Mouse (Mus musculus) E14TG2a.4 (cell line): ENCODE data around the gene Adam1a.

ENCODE experiments used
- H3K27me3 ChIP-seq: 2 replicates; pipeline ENCODE4 v1.6.1; 2014; ENCODE audit warnings: low read length, control low read depth; ENCODE audit not compliant: insufficient read depth
- H3K36me3 ChIP-seq: 2 replicates; pipeline ENCODE4 v1.6.1; 2014; ENCODE audit warnings: low read length, control low read depth; ENCODE audit not compliant: insufficient read depth
- H3K4me1 ChIP-seq: replicated peaks from 2 replicates; pipeline ENCODE4 v1.6.1; 2014; ENCODE audit warnings: low read depth, low read length, control low read depth
- H3K4me3 ChIP-seq: replicated peaks from 2 replicates; pipeline ENCODE4 v1.5.1; 2014; ENCODE audit warnings: mild to moderate bottlenecking, low read length
- H3K9me3 ChIP-seq: 2 replicates; pipeline ENCODE4 v1.6.1; 2014; ENCODE audit warnings: low read length, control low read depth
- CTCF ChIP-seq: conservative IDR thresholded peaks from 2 replicates; pipeline ENCODE4 v1.5.1; 2014; ENCODE audit warnings: low read length
- NANOG ChIP-seq: IDR thresholded peaks from 2 replicates; pipeline ENCODE4 v1.6.1; 2014; ENCODE audit warnings: borderline replicate concordance, low read length, mixed read lengths
- POU5F1 ChIP-seq: IDR thresholded peaks from 2 replicates; pipeline ENCODE4 v1.6.1; 2014; ENCODE audit warnings: low read length, borderline replicate concordance

Gene Adam1a

DNA sequence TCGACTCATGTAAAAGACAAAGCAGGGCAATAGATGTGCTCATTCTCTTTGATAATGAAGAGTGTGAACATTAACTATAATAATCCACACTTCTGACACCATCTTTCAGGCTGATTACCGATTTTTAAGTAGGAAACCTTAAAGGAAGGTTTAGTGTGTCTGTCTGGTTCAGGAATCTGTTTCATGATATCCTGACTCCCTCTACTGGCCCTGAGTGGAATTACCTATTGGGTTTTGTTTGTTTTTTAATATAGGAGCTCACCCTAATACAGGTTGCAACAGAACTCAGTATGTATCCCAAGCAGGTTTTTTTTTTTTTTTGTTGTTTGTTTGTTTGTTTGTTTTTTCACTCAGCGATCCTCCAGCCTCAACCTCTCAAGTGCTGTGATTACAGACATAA is 67.6 kb downstream of the Adam1a start:
- no peaks in the 10 kb centered on the region for H3K36me3 ChIP-seq
- no peak for TF ChIP-seq POU5F1
- TF ChIP-seq NANOG, result no peak
- peak; percentile 80 for TF ChIP-seq CTCF
- H3K4me1 ChIP-seq, result peaks cover 13% of the 10 kb centered on the region; the same call in 1 of the 2 replicates
- no peaks in the 10 kb centered on the region for H3K27me3 ChIP-seq
- H3K9me3 ChIP-seq, result no peaks in the 10 kb centered on the region
- H3K4me3 ChIP-seq, result no peak overlapping the region

DNA sequence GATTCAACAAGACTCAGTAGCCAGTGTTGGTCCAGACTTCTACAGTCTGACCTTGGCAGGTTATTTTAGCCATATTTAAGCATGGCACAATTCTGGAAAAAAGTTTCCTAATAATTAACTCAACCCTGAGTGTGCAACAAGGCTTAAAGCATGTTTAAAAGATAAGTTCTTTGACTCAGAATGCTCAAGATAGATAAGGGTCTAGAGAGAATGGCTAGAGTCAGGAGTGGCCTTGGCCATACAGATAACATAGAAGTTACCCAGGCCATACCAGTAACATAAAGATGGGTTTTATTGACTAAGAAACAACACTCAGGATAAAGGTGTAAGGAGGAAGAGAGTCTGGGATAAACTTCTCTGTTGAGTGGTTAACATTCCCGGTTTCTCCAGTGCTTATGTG is 69.2 kb downstream of the Adam1a start:
- H3K4me1 ChIP-seq, result peaks cover 15% of the 10 kb centered on the region
- no peaks in the 10 kb centered on the region for H3K36me3 ChIP-seq
- H3K9me3 ChIP-seq, result no peaks in the 10 kb centered on the region
- no peaks in the 10 kb centered on the region for H3K27me3 ChIP-seq
- no peak for TF ChIP-seq POU5F1
- H3K4me3 ChIP-seq, result no peak overlapping the region

DNA sequence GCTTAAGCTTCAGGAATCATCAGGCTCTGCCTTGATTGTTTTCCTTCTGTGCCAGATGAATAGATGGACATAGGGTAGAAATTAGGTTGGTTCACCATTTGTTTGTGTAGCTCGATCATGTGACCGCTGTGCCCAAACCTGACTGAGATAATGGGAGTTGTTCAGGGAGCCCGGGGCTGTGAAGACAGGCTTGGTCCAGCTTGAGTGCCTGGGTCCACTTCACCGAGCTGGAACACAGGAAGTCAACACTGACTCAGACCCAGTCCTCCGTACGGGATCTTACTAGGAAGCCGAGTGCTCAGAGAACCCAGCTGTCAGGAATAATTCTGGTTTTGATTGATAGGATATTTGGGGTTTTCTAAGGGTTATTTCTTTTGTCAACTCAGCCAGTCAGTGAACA is 70.7 kb downstream of the Adam1a start:
- Histone ChIP-seq H3K27me3 (no peaks in the 10 kb centered on the region), H3K9me3 (no peaks in the 10 kb centered on the region), H3K4me3 (no peak overlapping the region), H3K4me1 (peaks cover 15% of the 10 kb centered on the region), H3K36me3 (no peaks in the 10 kb centered on the region)
- TF ChIP-seq NANOG (no peak), POU5F1 (no peak), CTCF (no peak)

- H3K27me3 ChIP-seq, result no peaks in the 10 kb centered on the region
- H3K36me3 ChIP-seq, result no peaks in the 10 kb centered on the region
- no peak for TF ChIP-seq NANOG
- TF ChIP-seq CTCF, result no peak
- no peak for TF ChIP-seq POU5F1
- H3K4me3 ChIP-seq, result peak overlapping the region; percentile 80
- H3K4me1 ChIP-seq, result peaks cover 15% of the 10 kb centered on the region
- H3K9me3 ChIP-seq, result no peaks in the 10 kb centered on the region
Observed at GRCm38 (mm10) chr5:121472411-121472810, 72.9 kb downstream of the Adam1a start.

DNA sequence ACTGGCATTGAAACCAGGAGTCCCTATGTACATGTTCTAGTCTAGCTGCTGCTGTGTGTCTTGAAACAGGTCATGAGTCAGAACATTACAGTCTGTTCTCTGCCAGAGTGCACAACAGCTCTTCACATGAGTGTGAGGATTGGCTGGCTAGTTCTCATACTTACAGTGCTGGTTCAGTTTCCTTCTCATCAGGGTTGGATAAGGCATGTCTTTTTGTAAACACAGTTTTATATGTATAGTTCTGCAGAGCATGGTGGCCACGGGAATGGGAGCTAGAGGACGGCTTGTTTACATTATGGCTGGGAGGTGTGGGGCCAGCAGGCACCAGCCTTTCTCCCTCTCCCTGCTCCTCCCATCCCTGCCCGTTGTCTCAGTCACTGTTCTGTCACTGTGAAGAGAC is 75.7 kb downstream of the Adam1a start:
- no peaks in the 10 kb centered on the region for H3K36me3 ChIP-seq
- no peak for TF ChIP-seq CTCF
- TF ChIP-seq POU5F1, result no peak
- no peak for TF ChIP-seq NANOG
- H3K9me3 ChIP-seq, result no peaks in the 10 kb centered on the region
- no peaks in the 10 kb centered on the region for H3K27me3 ChIP-seq
- peaks cover 15% of the 10 kb centered on the region for H3K4me1 ChIP-seq
- H3K4me3 ChIP-seq, result no peak overlapping the region
